Mouse (Mus musculus): ENCODE results near the gene Itgb3.

- no peak for TF ChIP-seq GATA1 (IDR thresholded peaks at IDR 0.05; ENCODE audit: borderline replicate concordance, low read length)
- TF ChIP-seq FLI1 (IDR thresholded peaks at IDR 0.05; ENCODE audit: low read length), result no peak
These were observed 8.4 kb downstream of the Itgb3 start for GRCm38 (mm10) chr11:104616182-104616581.

All from megakaryocyte, embryonic 14.5 days (primary cell).